Mouse (Mus musculus) stomach, postnatal 0 days (tissue): ENCODE results near the gene Vsig4.

Source experiments
- CTCF ChIP-seq: IDR thresholded peaks from 2 replicates; pipeline ENCODE4 v1.5.1; 2016; ENCODE audit warnings: antibody characterized with exemption, low read depth, mild to moderate bottlenecking, moderate library complexity
- EP300 ChIP-seq: optimal IDR thresholded peaks from 2 replicates; pipeline ENCODE3; 2016; ENCODE audit warnings: antibody characterized with exemption

DNA sequence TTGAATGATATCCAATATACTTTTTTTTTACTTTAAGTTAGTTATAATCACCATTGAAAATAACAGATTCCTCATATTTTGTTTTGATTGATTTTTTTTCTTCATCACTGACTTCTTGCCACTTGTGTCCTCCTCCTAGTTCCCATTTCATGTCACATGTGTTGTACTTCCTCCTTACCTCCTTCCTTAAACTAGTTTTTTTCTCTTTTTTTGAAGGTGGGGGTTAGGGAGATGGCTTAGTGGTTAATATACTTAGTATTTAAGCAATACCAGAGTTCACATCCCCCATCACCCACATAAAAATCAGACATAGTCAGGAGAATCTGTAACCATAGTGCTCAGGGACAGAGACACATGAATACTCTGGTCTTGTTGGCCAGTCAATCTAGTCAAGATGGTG, 36.7 kb downstream of the Vsig4 start:
- TF ChIP-seq CTCF, result no peak
- no peak for TF ChIP-seq EP300
